Mouse (Mus musculus) WW6 (cell line): ENCODE results near the gene Gm10491.

Experiments
- DNase-seq: peaks from one replicate; pipeline ENCODE4 v3.0.0-alpha.2; 2013; ENCODE audit warnings: low read depth, low spot score

Gene Gm10491

GRCm38 (mm10) chrX:7879819-7880218 lies 27.8 kb downstream of the Gm10491 start:
- DNase-seq = no peak

DNA sequence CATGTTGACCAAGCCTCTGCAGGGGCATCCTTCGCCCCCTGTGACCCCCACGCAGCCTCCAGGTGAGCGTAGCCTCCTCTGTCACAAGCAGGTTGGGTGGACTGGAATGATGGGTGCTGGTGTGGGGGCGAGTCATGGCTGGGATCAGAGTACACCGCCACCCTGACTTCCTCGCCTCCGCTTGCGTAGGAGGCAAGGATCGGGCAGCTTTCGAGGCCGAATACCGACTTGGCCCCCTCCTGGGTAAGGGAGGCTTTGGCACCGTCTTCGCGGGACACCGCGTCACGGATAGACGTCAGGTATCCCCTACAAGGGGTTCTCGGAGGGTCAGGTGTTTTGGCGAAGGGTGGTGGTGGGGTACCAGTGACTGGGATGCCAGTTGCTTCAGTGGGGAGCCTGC lies 29.1 kb downstream of the Gm10491 start:
- DNase-seq = no peak

- DNase-seq = peak; percentile 67
Observed at GRCm38 (mm10) chrX:7878007-7878419, 29.6 kb downstream of the Gm10491 start, which contains the start of gene Pim2. Gene Pim2 (plus strand): TSS chrX:7878262.

GRCm38 (mm10) chrX:7869826-7870225 lies 37.8 kb downstream of the Gm10491 start:
- DNase-seq = no peak

- no peak for DNase-seq
Observed at GRCm38 (mm10) chrX:7868506-7868905, 39.1 kb downstream of the Gm10491 start.

DNA sequence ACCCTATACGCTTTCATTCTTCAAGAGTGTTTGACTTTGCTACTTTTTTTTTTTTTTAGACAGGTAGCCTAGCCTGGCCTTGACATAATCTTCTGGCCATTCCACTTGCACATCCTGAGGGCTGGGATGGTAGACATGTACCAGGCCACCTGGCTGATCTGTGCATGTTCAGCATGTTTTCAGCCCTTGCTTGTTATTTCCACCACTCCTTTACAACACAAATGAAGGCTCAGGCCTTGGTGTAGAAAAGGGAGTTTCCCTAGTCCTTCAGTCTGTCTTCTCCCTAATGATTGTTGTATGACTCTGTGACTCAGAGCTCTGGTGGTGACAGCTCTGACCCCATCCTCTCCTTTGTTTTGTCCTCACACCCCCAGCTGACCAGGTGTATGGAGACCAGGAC lies 40.5 kb downstream of the Gm10491 start:
- no peak for DNase-seq

GRCm38 (mm10) chrX:7865786-7866185 lies 41.8 kb downstream of the Gm10491 start:
- no peak for DNase-seq

GRCm38 (mm10) chrX:7865343-7865742 lies 42.3 kb downstream of the Gm10491 start:
- no peak for DNase-seq

GRCm38 (mm10) chrX:7864551-7864950 lies 43.1 kb downstream of the Gm10491 start:
- no peak for DNase-seq

GRCm38 (mm10) chrX:7863181-7863580 lies 44.5 kb downstream of the Gm10491 start:
- no peak for DNase-seq

GRCm38 (mm10) chrX:7859191-7859753 lies 48.4 kb downstream of the Gm10491 start:
- DNase-seq = no peak
